Mouse (Mus musculus): ENCODE data around the gene Pla2g6.

Gene Pla2g6

DNA sequence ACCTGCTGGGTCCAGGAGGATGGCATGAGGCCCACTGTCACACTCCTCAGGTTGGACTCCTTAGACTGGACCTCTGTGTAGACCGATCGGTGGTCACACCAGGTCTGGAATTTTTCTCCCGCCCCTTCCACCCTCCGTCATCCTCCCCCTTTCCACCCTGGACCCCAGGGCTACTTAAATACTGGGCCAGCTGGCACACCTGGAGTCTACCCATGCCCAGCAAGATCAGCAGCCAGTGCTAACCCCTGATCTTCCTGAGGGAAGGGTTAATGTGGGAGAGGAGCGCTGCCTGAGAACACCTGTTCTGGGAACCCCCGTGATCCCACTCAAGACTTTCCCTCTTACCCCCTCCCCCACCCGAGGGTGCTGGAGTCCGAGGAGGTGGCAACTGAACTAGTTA, 20.5 kb upstream of the Pla2g6 start:
- DNase-seq = no peak

DNA sequence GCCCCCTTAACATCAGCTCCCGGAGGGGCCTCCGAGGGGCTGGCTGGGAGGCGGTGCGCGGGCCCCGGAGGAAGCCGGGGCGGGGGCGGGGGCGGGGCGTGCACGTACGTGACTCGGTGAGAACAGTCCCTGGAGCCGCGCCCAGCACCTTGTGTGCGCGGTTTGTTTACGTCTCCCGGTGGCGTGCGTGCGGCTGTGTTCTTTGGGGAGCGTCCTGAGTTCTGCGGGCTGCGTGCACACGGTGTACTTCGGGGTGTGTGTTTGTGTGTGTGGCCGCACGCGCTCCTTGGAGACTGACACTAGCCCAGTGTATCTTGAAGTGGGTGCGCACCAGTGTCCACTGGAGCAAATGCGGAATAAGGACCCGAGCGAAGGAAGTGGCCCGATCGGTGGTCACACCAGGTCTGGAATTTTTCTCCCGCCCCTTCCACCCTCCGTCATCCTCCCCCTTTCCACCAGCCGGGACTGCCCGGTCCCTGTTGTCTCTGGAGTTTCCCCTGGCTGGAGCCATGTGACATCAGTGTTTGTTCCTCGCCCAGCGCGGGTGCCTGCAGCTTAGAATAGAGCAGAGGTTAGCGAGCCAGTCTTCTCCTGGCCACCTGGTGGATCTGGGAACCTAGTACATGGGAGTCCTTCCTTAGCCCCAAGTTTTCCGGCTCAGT, 19.8 kb upstream of the Pla2g6 start:
- DNase-seq = peak; percentile 42 to 58

DNA sequence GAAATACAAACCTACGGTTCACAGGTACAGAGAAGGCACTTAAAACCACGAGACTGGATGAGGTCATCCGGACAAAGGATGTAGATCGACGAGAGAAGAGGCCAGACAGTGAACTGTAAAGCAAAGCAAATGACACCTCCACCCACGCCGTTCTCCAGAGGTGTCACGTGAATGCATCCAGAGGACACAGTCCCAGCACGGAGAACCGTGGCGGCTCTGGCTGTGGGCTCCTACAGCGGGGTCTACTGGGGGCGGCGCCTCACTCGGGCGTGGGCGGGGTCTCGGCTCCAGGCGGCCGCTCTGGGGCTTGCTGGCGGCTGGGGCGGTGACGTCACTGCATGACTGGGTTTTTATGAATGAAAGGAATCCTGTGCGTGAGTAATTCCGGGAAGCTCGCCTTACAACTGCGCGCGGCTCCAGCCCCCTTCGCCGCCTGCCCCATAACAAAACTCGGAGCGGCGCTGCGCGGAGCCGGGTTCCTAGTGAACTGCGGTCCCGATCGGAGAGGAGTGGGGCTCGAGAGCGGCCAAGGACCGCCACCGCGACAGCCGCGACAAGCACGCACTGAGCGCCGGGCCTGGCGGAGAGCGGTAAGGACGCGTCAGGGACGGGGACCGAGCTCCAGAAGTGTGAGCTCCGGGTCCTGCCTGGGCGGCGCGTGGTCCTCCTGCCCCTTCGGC, 19.1 kb upstream of the Pla2g6 start:
- peak; percentile 74 to 84 for DNase-seq

DNA sequence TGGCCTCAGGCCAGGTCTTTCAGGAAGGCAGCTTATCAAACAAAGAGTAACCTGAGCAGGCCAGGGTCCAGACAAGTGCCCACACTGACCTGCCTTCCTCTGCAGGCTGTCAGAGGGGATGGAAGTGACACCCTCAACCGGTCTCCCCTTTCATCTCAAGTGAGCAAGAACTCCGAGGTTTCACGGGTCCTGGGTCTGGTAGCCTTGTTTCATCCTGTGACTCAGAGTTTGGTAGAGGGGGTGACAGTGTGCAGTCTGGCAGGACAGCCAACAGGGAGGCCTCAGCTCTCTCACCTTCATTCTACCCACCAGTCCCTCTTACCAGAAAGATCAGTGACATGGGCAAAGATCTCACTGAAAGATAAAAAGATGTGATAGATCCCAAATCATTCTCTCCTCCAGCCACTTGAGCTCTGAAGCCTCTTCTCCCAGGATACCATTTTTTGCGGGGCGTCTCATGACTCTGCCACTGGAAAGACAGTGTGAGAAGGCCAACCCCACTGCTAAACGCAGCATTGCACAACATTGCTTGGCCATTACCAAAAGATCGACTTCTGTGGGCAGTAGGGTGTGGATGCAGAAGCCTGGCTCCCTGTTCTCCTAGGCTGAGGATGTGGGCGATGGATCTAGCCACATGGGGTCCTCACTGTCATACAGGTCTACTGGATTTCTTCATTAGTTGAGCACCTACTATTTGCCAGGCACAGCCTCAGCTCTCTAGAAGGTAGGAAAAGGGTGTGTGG, 18.0 kb upstream of the Pla2g6 start, which contains the start of gene Maff:
Maff (plus strand) TSS at position 571 of the 743 bp plus-strand sequence.
- DNase-seq = no peak

DNA sequence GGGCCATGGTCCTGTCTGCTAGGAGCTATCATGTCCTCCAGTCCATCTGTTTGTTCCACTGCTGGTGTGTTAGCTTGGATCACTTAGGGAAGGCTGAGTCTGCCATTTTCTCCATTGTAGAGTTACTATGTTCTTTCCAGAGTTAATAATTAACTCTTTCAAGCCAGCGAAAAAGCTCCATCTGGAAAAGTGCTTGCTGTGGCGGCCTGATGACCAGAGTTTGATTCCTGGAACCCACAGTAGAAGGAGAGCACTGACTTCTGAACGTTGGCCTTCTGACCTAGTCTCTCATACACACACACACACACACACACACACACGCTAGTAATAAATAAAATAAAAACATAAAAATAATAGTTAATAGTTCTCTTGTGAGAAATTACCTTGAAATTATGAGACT, 16.4 kb upstream of the Pla2g6 start:
- no peak for DNase-seq

DNA sequence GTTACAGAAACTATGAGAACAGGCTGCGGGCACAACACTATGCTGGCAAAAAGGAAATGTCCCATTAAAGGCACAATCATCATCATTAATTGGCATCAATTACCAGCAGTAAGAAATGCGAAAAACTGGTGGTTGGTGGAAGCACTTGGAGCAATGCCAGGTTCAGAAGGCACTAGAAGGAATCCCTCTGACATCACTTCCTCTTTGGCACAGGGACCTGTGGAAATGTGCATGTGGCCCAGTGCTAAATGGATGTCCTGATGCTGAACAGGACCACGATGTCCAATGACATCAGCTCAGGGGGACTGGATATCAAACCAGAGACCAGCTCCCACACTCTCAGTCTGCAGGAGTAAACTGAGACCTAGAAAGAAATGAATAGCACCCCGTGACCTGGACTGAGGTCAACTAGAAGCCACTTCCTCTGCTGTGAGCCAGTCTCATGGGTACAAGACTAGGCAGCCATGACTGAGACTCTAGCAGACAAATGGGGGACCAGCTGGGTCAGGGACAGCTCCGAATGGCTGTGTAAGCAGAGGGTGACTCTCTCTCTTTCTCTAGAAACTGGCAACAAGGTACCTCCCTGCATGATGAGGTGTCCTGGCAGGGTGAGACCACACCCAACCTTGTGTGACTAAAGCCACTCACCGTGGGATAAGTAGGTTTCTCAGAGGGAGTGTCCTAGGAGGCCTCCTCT, 14.6 kb upstream of the Pla2g6 start:
- no peak for DNase-seq

DNA sequence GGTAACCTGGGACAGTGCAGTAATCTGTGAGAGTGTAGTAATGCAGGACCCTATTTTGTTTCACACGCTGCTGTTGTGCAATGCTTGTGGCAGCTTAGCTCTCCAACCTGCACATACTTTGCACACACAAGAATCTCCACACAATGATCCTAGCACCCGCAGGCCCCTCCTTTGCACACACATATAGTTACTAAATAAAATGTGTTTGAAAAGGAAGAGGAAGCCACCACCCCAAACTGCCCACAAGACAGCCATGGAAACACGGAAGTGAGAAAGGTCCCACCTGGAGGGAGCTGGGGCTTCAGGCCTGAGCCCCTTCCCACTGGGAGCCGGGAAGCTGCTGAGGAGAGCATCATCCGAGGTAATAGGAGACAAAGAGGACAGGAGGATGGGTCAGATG, 10.8 kb upstream of the Pla2g6 start:
- no peak for DNase-seq

DNA sequence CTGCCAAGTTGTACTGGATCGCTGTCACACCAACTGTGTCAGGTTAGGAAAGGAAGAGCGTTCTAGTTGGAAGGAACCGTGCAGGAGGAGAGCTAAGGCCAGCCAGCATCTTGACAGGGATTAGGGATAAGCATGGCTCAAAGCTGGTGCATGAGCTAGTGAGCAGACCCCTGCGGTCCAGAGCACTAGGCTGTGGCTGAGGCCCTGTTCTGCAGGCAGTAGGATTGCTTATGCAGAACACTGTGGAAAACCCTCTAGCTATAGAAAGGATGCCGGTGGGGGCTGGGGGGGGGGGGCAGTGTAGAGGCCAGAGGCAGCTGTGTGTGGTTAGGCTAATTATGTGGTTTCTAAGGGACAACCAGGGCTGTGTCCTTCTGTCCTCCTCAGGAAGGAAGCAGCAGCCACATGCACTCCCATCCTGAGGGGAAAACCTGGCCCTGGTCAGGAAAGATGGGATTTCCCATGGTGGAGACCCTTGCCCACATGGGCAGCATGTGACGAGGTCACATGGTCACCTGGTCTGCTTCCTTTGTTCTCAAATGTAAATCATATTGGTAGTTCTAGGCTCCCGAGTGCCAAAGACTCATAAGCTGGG, 7.0 kb upstream of the Pla2g6 start:
- DNase-seq = no peak

DNA sequence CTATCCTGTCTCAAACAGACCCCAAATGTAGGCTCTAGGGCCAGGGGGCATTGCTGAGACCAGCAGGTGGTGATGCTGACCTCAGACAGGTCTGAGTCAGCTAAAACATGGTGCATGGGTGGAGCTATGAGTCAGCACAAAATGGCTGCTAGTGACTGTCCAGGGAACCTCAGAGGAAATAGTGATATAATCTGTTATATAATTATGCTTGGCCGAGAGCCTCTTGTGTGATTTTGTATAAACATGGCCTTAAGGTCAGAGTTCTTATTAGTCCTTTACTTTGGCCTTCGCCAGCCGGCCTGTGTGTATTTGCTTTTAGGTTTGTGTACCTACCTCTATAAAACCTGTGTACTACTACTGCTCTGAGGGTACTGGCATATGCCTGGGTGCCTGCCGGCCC, 5.2 kb upstream of the Pla2g6 start:
- DNase-seq = no peak

DNA sequence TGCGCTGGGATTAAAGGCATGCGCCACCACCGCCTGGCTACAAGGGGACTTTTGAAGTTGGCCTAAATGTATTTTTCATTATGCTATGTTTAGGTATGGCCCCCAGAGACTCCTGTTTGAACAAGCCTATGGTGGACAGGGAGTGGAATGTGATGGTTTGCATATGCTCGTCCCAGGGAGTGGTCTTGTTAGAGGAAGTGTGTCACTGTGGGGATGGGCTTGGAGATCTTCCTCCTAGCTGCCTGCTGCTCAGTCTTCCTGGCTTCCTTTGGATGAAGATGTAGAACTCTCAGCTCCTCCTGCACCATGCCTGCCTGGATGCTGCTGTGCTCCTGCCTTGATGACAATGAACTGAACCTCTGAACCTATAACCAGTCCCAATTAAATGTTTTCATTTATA, 2.3 kb upstream of the Pla2g6 start:
- no peak for DNase-seq

DNA sequence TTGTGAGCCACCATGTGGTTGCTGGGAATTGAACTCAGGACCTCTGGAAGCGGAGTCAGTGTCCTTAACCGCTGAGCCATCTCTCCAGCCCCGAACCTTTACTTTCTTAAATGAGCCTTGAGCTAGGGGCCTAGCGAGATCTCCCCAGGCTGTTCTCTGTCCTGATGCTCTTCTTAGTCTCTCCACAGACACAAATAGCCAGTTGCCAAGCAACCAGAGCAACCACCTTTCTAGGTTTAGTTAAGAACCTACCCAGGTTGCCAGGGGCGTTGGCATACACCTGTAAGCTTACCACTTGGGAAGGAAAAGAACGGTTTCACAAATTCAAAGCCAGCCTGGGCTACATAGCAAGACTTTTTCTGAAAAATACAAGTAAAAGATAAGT, 1.8 kb upstream of the Pla2g6 start:
- DNase-seq = no peak

DNA sequence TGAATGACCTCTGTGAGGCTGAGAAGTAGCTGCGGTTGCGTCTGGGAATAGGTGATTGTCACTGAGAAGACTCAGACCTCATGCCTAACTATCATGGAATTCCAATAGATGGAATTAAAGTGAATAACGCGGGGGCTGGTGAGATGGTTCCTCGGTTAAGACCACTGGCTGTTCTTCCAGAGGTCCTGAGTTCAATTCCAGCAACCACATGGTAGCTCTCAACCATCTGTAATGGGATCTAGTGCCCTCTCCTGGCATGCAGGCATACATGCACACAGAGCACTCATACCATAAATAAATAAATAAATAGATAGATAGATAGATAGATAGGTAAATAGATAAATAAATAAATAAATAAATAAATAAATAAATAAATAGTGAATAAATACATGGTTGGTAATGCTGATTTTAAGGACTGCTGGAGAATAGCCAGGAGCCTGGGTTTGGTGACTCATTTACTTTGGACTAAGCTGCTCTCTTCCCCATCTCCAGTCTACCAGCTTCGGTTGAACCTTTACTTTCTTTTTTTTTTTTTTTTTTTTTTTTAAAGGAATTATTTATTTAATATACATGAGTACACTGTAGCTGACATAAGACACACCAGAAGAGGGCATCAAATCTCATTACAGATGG, 1.3 kb upstream of the Pla2g6 start:
- DNase-seq = no peak

DNA sequence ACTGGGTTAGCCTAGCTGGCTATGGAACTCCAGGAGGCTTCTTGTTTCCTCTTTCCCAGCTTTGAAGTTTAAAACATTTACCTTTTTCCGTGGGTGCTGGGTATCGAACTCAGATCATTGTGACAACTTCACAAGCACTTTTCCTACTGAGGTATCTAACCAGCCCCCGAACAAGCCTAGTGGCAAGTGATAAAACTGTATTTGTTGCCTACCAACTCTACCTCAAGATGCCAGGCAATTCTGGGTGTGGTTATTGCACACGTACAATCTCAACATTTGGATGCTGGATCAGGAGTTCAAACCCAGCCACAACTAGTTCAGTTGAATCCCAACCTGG, 717 bp upstream of the Pla2g6 start:
- no peak for DNase-seq

DNA sequence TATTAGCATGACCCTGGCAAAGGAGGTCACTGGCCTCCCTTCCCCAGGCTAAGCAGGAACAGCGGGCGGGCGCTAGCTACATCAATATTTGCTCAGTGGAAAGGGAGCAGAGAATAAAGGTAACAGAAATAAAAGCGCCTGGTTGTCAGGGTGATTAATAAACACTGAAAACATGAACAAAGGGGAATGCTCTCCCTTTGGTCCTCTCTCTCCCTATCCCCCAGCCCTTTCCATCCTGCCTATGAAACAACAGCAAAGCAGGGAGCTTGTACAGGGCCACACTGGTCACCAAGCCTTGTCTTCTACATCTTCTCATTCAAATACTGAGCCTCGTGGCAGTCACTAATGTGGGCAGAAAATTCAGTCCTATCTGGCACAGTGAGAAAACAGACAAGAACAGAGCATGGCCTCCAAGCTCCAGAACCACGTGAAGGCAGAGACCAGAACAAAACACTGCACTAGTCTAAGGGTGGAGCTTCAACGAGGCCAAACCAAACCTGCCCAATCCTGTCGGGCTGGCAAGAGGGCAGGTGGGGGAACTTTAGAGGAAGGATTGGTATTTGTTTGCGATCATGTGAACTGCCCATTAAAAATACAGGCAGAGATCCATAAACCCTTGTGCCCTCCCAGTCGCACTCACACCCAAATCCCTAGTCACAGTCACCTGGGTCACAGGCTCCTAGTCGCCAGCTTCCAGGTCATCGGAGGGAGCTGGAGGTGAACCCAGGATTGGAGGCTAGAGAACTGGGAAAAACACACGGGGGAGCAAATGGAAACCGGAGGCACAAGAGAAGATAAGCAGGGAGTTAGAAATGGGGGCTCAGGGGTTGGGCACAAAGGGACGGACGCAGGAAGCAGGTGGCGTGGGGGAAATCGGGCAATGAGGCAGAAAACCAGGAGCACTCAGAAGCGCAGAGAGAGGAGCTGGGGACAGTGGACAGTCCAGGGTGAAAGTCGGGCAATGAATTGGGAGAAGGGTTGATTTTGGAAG, 924 bp downstream of the Pla2g6 start:
- DNase-seq = no peak

DNA sequence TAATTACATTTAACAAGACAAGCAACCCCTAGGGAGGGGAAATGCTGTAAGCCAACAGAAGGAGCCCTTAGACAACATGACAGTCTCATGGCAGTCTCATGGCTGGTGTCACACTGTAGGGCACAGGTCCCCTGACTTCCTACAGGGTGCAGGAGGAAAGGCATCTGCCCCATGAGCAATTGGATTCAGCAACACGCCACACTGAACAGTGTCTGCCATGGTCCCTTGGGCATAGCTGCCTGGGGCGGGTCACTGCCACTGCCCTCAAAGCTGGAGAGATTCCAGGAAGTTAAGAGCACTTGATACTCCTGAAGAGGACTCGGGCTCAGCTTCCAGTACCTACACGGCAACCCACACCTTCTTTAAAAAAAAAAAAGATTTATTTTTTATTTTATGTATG, 1.9 kb downstream of the Pla2g6 start:
- DNase-seq = no peak

DNA sequence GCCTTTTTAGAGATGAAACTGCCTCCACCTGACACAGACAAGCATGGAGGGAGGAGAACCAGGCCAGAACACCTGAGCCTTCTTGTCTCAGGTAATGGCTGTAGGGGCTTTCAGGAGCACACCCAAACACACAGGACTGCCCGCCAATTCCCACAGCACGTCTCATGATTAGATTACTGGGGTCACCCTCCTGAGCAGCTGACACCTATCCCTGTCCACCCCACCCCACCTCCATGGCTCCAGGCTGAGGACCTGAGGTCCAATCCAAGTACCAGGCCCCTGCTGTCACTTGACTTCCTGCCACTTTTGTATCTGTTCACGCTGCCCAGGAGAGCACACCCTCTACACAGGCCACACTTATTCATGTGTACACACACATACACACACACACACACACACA, 2.4 kb downstream of the Pla2g6 start:
- no peak for DNase-seq

DNA sequence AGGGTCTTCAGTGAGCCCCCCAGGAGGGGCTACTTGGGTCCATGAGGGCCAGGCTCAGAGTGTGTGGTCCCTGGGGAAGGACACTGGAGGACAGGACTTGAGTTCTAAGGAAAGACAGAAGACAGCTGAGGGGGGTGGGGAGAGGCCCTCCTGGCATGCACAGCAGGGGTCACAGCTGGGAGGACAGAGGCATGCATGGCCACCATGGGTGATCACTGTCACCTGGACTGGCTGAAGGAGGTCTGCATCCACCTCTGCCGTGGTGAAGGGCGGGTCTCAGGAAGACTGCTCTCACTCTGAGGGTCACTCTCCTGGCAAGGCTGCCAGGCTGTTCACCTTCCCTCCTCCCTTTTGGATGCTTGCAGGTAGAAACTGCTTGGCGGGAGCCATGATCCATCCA, 3.8 kb downstream of the Pla2g6 start:
- no peak for DNase-seq

DNA sequence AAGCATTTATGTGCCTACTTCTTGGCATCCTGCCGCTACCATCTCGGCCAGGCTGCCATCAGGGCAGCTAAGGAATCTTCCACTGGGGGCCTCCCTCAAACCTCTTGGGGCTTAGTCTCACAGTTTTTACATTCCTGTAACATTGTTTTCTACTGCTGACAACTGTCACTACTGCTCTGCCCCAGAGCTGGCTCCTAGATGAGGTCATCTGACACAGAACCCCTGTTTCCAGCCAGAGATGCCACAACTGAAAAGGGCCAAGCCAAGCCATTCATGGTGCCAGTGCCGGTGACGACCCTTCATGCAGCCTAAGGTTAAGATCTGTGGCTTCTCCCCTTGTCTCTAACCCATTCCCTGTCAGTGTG, 4.4 kb downstream of the Pla2g6 start:
- DNase-seq = no peak

DNA sequence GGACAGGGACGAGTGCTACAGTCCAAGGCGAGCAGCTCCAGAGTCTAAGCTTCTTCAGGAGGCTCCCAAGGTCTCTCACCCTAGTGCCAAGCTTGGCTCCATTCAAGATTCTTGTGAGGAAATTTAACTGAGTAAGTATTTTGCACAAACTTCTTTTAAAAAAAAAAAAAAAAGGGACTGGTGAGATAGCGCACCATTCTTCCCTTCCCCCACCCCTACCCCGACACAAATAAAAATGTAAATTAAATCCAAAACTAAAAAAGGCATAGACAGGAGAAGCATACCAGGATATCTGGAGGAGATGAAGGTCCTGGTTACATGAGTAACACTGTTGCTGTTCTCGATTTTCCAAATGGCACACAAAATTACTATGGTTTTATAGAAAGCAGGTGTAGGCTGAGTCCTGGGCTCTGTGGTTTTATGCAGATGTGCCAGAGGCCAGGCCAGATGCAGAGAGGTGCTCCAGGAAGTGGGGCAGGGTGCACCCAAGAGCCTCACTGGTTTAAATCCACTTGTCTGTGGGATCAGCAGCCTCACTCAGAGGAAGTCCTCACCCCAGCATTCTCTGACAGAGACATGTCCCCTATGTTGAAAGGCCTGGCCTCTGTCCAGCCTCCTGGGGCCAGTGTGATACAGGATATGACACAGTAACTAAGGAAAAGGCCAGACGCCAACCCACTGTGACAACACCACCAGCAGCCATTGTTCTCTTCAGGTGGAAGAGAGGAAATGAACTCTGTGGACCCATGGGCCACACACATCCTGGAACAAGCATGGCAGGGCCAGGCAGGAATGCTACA, 5.0 kb downstream of the Pla2g6 start:
- peak in 1 of 2 experiments; percentile 30 for DNase-seq

DNA sequence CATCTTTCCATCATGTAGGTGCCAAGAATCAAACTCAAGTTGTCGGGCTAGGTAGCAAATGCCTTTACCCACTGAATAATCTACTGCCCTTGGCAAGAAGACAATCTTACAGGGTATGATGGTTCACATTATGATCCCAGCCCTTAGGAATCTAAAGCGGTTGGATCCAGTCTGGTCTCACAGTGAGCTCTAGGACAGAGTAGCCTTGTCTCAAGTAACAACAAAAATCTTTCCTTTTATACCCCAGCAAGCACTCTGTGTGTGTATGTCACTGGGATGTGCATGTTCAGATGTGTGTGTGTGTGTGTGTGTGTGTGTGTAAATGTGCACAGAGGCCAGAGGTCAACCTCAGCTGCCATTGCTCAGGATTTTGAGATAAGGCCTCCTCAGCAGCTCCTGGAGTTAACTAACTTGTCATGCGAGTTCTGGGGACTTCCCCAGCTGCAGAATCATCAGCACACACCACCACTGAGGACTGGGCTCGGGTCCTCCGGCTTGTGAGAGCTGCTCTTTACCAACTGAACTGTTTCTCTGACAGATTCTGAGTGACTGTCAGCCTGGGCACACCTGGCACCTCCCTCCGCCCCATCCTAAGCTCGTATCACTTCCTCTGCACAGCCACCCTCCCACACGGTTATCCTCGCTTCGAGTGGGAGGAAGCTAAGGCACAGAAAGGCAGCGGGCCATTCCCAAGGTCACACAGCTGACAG, 5.8 kb downstream of the Pla2g6 start:
- no peak for DNase-seq
